Mouse (Mus musculus) gastrocnemius, postnatal 36 days (tissue): ENCODE measurements around the gene Krtap20-2. TPM values are rescaled to one million over a fixed set of nuclear protein-coding genes. Genes with fewer than 3 reads are reported as not detected.
"Not testable (repeated sequence)": the region's sequence is repeated elsewhere in the genome, so short reads cannot be mapped to it uniquely, and the experiment has no call there.

Experiments
- DNase-seq, 2 experiments: peaks; one replicate each; pipeline ENCODE4 v3.0.0; 2022
- intact Hi-C: fragments of 180-260 bp; cut with DNase I; formaldehyde crosslinking; loops from one replicate; pipeline ENCODE4 v1.15.1; 2025
- long read RNA-seq, 2 experiments: library from polyadenylated mRNA; stranded (forward); transcript quantifications; one replicate each; pipeline ENCODE4 v2.0.0; 2021
- total RNA-seq, 2 experiments: library from RNA; stranded (reverse); gene quantifications; 2 replicates each; pipeline ENCODE4 v1.2.3; 2021

Krtap20-2 gene
- not detected for total RNA-seq
- long read RNA-seq, experiment 1, result 0 reads
- long read RNA-seq, experiment 2, result 0 reads

DNA sequence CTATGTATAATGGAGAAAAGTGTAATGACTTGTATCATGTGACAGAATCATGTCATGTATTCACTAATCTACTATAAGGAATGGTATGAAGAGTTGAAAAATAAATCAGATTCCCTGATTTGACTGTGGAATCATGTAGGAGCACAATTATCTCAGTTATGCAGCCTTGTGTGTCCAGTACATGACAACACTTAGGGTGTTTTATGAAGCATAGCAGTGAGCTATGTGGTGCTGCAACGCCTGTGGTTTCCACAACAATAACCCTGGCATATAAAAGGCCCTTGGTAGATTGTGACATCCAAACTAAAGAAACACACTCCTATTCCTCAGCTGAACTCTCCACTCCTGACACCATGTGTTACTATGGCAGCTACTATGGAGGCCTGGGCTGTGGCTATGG lies at the start of gene Krtap20-2:
Gene Krtap20-2, plus strand, starts transcription at position 301 of the 400 bp plus-strand sequence.
- intact Hi-C loops, result no loop called here
- no peak for DNase-seq

DNA sequence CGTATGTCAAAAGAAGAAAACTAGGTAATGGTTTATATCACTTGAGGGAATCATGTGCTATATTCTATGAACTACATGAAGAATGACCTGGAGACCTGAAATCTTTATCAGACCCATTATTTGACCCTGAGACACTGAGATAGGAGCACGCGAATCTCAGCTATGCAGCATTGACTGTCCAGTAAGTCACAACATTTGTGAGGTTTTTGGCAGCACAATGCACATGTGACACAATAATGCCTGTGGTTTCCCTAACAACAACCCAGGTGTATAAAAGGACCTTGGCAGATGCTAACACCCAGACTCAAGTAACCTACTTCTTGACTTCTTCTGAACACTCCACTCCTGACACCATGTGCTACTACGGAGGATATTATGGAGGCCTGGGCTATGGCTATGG lies 48.0 kb upstream of the Krtap20-2 start, which contains the start of gene Gm9789:
Gene Gm9789, plus strand, starts transcription at position 301 of the 400 bp plus-strand sequence.
- intact Hi-C loops, result no loop called here
- DNase-seq, result no peak

DNA sequence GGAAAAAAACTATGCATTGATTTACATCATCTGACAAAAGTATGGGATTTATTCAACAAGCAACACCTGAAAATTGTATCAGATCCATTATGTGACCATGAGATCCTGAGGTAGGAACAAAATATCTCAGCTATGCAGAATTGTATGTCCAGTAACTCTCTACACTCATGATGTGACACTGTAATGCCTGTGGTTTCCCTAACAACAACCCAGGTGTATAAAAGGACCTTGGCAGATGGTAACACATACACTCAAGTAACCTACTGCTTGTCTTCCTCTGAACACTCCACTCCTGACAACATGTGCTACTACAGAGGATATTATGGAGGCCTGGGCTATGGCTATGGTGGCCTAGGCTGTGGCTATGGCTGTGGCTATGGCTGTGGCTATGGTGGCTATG lies 36.5 kb upstream of the Krtap20-2 start, which contains the start of gene Gm7735:
Gene Gm7735, plus strand, starts transcription at position 301 of the 400 bp plus-strand sequence.
- DNase-seq, result not testable (repeated sequence)

DNA sequence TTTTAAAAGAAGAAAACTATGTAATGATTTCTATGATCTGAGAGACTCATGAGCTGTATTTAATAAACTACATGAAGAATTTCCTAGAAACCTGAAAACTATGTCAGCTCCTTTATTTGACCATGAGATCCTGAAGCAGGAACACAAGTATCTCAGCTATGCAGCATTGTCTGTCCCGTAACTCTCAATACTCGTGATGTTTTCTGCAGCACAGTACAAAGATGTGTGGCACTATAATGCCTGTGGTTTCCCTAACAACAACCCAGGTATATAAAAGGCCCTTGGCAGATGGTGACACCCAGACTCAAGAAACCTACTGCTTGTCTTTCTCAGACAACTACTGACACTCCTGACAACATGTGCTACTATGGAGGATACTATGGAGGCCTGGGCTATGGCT lies 31.2 kb upstream of the Krtap20-2 start, which contains the start of gene 1110057P08Rik:
Gene 1110057P08Rik, plus strand, starts transcription at position 301 of the 400 bp plus-strand sequence.
- intact Hi-C loops, result no loop called here
- no peak for DNase-seq

More for the DNA sequence above, 36.5 kb upstream of the Krtap20-2 start, which contains the start of gene Gm7735:
- intact Hi-C loops, result not testable (repeated sequence)

DNA sequence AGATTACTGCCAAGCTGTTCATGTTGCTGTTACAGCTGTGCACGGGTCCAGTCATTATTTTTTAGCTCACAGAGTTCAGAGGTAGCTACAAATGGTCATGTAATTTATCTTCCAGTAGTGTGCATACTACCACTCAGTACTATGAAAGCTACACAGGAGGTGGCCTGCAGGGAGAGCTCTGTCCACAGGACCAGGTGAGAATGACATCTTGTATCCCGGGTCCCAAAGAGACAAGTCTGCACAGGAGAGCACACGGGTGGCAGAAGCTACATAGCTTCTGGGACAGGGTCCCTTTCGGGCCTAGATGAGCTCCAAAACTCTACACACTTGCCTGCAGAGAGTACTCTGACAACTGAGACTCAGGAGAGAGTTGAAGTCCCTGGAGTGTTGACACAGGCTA lies 17.0 kb upstream of the Krtap20-2 start:
- no peak for DNase-seq
- intact Hi-C loops, result no loop called here

Other genes starting within 250 kb of the Krtap20-2 start
- gene Krtap16-3, start 243.0 kb upstream of the Krtap20-2 start, total RNA-seq, result not detected
- gene Krtap22-2, start 195.1 kb upstream of the Krtap20-2 start, total RNA-seq, result not detected
- gene Gm10229, start 190.6 kb upstream of the Krtap20-2 start, total RNA-seq, result not detected
- not detected for gene Krtap6-1, start 174.2 kb upstream of the Krtap20-2 start, total RNA-seq
- not detected for gene Gm10228, start 164.4 kb upstream of the Krtap20-2 start, total RNA-seq
- not detected for gene Krtap6-5, start 158.0 kb upstream of the Krtap20-2 start, total RNA-seq
- not detected for gene 1110025L11Rik, start 141.9 kb upstream of the Krtap20-2 start, total RNA-seq
- gene Krtap6-3, start 121.8 kb upstream of the Krtap20-2 start, total RNA-seq, result not detected
- not detected for gene Gm6358, start 65.0 kb upstream of the Krtap20-2 start, total RNA-seq
- not detected for gene Gm10061, start 54.8 kb upstream of the Krtap20-2 start, total RNA-seq
- not detected for gene Gm9789, start 47.9 kb upstream of the Krtap20-2 start, total RNA-seq
- gene Gm7735, start 36.4 kb upstream of the Krtap20-2 start, total RNA-seq, result not detected
- gene 1110057P08Rik, start 31.1 kb upstream of the Krtap20-2 start, total RNA-seq, result not detected
- gene Krtap21-1, start 198.0 kb downstream of the Krtap20-2 start, total RNA-seq, result not detected
- gene Krtap6-2, start 214.2 kb downstream of the Krtap20-2 start, total RNA-seq, result not detected